Mouse (Mus musculus) 3T3-L1 (cell line): ENCODE data around the gene Npy1r.

Experiments
- DNase-seq: peaks from one replicate; pipeline ENCODE4 v3.0.0-alpha.2; 2015; ENCODE audit warnings: low read depth, low spot score

The Npy1r gene

GRCm38 (mm10) chr8:66696970-66697843 is at the start of gene Npy1r:
Gene Npy1r, plus strand, starts transcription at chr8:66697192.
- DNase-seq: peak; percentile 93

GRCm38 (mm10) chr8:66681261-66681660 is 15.7 kb upstream of the Npy1r start:
- peak; percentile 97 for DNase-seq

- no peak for DNase-seq
Measured at GRCm38 (mm10) chr8:66687511-66688329, 9.3 kb upstream of the Npy1r start, which contains the start of gene Npy5r. Gene Npy5r, minus strand, starts transcription at chr8:66688128.

- DNase-seq: no peak
Measured at GRCm38 (mm10) chr8:66688395-66688794, 8.6 kb upstream of the Npy1r start.

- no peak for DNase-seq
Measured at GRCm38 (mm10) chr8:66688799-66689198, 8.2 kb upstream of the Npy1r start.

- no peak for DNase-seq
Measured at GRCm38 (mm10) chr8:66690402-66690801, 6.6 kb upstream of the Npy1r start.

GRCm38 (mm10) chr8:66698011-66698410 is 1.0 kb downstream of the Npy1r start:
- no peak for DNase-seq

GRCm38 (mm10) chr8:66698782-66699181 is 1.8 kb downstream of the Npy1r start:
- peak; percentile 33 for DNase-seq

GRCm38 (mm10) chr8:66714324-66714975 is 17.5 kb downstream of the Npy1r start:
- no peak for DNase-seq

- DNase-seq: no peak
Measured at GRCm38 (mm10) chr8:66722835-66723234, 25.8 kb downstream of the Npy1r start.

GRCm38 (mm10) chr8:66729446-66729845 is 32.5 kb downstream of the Npy1r start:
- DNase-seq: no peak

GRCm38 (mm10) chr8:66731957-66732356 is 35.0 kb downstream of the Npy1r start:
- DNase-seq: no peak

- DNase-seq: no peak
Measured at GRCm38 (mm10) chr8:66742359-66742758, 45.4 kb downstream of the Npy1r start.

- no peak for DNase-seq
Measured at GRCm38 (mm10) chr8:66745612-66746011, 48.6 kb downstream of the Npy1r start.

GRCm38 (mm10) chr8:66751621-66752020 is 54.6 kb downstream of the Npy1r start:
- DNase-seq: peak; percentile 83

- DNase-seq: no peak
Measured at GRCm38 (mm10) chr8:66756161-66756560, 59.2 kb downstream of the Npy1r start.
